Mouse (Mus musculus) C2C12 (cell line): Measurements from ENCODE around the gene Vkorc1.

Source experiments
- CTCF ChIP-seq: IDR thresholded peaks from one replicate; pipeline ENCODE4 v1.5.1; 2011; ENCODE audit not compliant: control insufficient read depth, insufficient read depth, insufficient read length
- FOSL1 ChIP-seq: IDR thresholded peaks from one replicate; pipeline ENCODE4 v1.8.0; 2011; ENCODE audit warnings: mild to moderate bottlenecking, low read length; ENCODE audit not compliant: poor library complexity, insufficient read depth, severe bottlenecking
- MAX ChIP-seq: IDR thresholded peaks from one replicate; pipeline ENCODE4 v1.6.1; 2011; ENCODE audit warnings: mild to moderate bottlenecking, control low read depth
- USF1 ChIP-seq: IDR thresholded peaks from one replicate; pipeline ENCODE4 v1.6.1; 2011; ENCODE audit warnings: low read depth, mild to moderate bottlenecking, control low read depth, moderate library complexity

DNA sequence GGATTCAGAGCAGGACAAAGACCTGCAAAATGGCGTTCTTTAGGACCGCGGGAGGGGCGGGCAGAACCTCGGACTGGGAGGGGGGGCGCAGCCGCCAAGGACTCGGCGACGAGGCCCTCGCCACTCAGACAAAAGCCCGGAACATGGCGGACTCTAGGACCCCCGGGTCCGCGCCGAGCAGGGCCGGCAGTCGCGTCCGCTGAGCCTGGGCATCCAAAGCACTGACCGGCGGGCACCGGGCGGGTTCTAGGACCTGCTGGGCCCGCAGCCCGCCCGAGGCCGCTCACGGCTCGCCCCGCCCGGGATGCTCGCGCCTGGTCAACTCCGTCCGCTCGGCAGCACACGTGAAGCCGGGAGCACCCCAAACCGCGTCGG, 19.8 kb downstream of the Vkorc1 start:
- TF ChIP-seq CTCF (no peak), USF1 (no peak), FOSL1 (no peak), MAX (no peak)
